Mouse (Mus musculus): ENCODE data around the gene Casc3.

The Casc3 gene

DNA sequence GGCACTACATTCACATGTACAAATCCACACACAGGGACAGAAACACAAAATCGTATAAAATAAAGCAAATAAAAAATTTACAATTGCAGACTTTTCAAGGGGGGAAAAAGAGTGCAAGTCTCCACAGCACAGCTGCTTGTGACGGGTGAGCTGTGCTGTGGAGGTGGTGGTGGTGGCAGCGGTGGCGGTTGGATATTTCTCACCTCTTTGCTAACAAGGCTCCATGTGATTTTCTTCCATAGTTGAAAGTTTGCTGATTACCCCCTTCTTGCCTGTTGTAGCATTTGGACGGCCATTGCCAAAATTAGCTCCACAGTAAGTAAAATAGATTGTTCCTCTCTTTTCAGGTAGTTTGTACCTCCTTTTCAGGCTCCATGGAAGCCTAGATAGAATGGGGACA is at the start of gene Casc3:
Gene Casc3 (plus strand): TSS at position 301 of the 400 bp plus-strand sequence.
- no peak for DNase-seq (ENCODE audit: low spot score)

DNA sequence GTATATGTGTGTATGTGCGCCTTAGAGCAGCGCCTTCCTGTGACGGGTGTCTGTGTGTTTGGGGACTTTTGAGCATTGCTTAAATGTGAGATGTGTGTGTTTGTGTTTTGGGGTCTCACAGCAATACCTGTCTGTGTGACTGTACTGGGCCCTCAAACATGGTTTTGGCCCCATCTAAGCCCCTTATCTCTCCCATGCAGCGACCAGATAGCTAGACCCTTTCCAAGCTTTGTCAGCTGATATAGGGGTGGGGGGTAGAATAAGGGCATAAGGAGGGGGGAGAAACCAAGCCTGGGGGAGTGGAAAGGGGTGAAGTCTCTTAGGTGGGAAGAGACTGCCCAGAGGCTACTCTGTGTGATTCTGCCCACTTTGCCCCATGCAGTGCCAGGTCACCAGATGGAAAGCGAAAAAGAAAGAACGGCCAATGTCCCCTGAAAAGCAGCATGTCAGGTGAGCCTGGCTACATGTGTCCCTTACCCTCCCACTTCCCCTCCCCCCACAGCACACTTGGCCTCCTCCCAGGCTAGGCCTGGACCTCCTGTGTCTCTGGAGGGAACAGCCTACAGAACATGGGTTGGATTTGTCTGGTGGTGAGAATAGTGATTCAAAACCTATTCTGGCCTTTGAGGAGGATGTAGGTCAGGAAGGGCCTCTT is 48.9 kb upstream of the Casc3 start:
- DNase-seq (ENCODE audit: low spot score), result no peak

DNA sequence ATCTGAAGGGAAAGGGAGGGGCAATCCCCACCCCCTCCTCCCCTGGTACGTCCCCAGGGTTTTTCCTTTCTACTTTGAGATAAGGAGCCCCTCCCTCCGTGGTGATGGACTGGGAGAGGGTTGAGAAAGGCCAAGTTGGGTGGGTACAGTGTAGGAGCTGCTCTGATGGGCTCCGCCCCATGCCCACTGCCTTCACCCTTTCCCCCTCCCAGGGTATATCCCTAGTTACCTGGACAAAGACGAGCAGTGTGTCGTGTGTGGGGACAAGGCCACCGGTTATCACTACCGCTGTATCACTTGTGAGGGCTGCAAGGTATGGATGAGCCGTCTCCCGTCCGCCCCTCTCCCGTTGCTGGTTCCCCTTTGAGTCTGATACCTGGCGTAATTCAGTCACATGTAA is 48.0 kb upstream of the Casc3 start:
- DNase-seq (ENCODE audit: low spot score), result no peak

- no peak for DNase-seq (ENCODE audit: low spot score)
Observed at GRCm38 (mm10) chr11:98761939-98762338, 42.8 kb upstream of the Casc3 start.

- no peak for DNase-seq (ENCODE audit: low spot score)
Observed at GRCm38 (mm10) chr11:98762756-98763501, 41.8 kb upstream of the Casc3 start.

DNA sequence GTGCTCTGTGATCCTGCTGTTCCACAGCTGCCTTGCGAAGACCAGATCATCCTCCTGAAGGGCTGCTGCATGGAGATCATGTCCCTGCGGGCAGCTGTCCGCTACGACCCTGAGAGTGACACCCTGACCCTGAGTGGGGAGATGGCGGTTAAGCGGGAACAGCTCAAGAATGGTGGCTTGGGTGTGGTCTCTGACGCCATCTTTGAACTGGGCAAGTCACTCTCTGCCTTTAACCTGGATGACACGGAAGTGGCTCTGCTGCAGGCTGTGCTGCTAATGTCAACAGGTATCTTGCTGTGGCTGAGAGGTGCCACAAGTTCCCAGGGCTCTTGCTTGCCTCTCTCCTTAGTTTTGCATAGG is 41.2 kb upstream of the Casc3 start:
- no peak for DNase-seq (ENCODE audit: low spot score)

DNA sequence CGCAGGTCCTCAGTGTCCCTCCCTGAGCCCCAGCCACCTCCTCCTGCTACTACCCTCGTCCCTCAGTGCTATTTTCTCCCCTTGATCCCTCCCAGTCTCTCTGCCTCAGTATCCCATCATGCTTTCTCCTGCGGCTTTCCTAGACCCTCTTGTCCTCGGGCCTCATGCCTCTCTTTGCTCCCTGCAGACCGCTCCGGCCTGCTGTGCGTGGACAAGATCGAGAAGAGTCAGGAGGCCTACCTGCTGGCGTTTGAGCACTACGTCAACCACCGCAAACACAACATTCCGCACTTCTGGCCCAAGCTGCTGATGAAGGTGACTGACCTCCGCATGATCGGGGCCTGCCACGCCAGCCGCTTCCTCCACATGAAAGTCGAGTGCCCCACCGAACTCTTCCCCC is 40.6 kb upstream of the Casc3 start:
- no peak for DNase-seq (ENCODE audit: low spot score)

- DNase-seq (ENCODE audit: low spot score), result no peak
Observed at GRCm38 (mm10) chr11:98764746-98765145, 40.0 kb upstream of the Casc3 start.

GRCm38 (mm10) chr11:98765421-98766309 is 39.0 kb upstream of the Casc3 start:
- DNase-seq (ENCODE audit: low spot score), result no peak

- no peak for DNase-seq (ENCODE audit: low spot score)
Observed at GRCm38 (mm10) chr11:98766346-98766745, 38.4 kb upstream of the Casc3 start.

DNA sequence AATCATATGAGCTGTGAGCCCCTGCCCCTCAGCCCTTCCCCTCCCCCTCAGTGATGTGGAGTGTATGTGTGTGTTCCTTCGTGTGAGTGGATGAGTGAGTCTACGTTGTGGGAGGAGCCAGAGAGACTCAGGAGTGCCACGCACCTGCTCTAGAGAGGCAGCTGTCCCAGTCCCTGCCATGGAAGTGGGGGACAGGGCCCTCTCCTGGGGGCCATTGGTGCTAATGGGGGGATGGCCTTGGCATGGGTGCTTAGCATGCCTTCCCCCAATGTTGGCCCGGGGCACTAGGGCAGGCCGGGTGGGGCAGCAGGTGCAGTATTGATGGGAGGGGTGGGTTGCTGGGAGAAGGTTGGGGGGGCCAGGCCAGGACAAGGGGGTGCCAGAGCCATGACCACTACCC is 37.9 kb upstream of the Casc3 start:
- DNase-seq (ENCODE audit: low spot score), result no peak

DNA sequence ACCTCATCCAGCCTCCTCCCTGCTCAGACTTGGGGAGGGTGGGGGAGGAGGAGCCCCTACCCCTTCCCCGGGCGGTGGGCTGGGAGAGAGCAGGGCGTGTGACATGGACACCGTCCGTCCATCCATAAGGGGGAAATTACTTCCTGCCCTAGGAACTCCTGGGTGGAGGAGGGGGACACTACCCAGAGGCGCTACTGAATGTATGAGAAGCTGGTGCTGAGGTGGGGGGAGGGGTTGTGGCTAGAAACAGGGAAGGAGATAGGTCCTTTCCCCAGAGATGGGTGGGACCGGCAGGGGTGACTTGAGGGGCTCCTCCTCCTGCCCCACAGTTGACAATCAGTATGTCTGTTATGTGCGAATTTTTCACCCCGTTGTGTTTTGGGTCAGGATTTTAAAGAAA is 37.4 kb upstream of the Casc3 start:
- DNase-seq (ENCODE audit: low spot score), result no peak

GRCm38 (mm10) chr11:98767713-98768112 is 37.0 kb upstream of the Casc3 start:
- DNase-seq (ENCODE audit: low spot score), result no peak

DNA sequence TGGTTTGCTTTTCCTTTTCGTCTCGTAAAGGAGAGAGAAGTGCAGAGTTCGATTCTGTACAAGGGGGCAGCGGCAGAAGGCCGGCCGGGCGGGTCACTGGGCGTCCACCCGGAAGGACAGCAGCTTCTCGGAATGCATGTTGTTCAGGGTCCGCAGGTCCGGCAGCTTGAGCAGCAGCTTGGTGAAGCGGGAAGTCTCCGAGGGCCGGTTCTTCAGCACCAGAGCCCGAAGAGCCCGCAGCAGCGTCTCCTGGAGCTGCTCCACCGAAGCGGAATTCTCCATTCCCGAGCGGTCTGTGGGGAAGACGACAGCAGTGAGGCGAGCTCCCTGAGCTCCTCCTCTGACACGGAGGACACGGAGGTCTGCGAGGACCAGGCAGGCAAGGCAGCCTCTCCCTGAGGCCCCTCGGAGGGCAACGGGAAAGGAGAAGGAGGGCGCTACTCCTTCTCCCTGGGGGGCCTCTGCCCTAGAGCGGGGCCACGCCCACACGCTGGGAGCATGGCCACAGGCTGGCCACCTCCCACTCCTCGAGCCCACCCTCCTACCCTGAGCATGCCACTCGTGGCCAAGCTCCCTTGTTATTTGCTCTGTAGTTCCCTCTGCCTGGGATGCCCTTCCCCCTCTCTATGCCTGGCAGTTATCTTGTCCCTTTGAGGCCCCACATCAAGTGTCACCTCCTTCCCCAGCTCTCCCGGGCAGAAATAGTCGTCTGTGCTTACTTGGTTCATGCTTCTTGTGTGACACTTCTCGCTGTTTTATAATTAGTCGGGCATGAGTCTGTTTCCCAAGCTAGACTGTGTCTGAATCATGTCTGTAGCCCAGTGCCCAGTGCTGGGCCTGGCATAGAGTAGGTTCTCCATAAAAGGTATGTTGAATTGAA is 36.3 kb upstream of the Casc3 start:
- no peak for DNase-seq (ENCODE audit: low spot score)

DNA sequence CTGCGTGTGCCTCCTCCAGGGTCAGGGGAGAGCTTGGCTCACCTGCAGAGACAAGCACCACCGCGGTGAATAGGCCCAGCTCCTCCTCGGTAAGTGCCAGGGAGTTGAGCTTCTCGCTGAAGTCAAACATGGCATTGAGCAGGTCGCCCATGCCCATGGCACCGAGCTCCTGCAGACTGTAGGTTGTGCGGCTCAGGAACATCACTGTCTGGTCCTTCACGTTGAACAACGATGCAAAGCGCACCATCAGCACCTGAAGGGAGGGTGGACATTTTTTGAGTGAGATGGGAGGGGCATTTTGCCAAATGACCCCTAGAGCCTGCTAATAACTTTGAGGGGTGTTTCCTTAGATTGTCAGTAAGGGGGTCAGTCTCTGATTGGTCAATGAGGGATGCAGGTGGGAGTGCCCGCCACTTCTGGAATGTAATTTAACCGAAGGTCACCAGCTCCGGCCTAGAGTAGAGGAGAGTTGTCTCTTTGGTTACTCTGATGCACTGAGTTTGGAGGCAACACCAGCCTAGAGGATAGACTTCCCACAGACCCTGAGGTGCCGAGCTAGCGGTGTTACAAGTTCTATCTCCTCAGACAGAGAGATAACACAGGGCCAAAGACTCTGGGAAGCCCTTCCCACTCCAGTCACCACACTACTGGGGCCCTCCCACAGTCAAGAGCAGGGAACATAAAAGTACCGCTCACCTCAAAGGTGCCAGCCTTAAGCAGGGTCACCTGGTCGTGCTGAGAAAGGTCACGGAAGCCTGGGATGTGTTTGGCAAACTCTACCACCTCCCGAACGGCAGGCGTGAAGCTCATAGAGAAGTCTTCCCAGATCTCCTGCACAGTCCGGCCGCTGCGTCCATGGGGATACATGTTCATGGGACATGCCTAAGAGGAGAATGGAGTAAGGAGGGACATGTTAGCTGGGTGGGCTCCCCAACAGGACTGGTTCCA is 35.4 kb upstream of the Casc3 start:
- DNase-seq (ENCODE audit: low spot score), result no peak

- no peak for DNase-seq (ENCODE audit: low spot score)
Observed at GRCm38 (mm10) chr11:98770096-98770975, 34.4 kb upstream of the Casc3 start.

DNA sequence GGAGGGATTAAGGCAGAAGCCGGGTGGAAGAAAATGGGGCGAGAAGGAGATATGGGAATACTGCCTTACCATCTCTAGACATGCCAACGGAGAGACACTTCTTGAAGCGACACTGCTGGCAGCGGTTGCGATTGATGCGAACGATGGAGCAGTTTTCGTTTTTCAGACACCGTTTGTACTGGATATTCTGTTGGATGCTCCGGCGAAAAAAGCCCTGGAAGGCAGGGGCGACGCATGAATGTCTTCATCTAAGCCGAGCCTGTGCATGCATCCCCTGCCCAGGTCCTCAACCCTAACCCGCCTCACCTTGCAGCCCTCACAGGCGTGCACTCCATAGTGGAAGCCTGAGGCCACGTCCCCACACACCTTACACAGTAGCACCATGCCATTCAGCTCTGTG is 33.6 kb upstream of the Casc3 start:
- DNase-seq (ENCODE audit: low spot score), result no peak

GRCm38 (mm10) chr11:98771844-98772525 is 32.7 kb upstream of the Casc3 start:
- no peak for DNase-seq (ENCODE audit: low spot score)

GRCm38 (mm10) chr11:98772667-98773171 is 32.0 kb upstream of the Casc3 start:
- no peak for DNase-seq (ENCODE audit: low spot score)

All from ovary, adult 18-20 months (tissue).